Mouse (Mus musculus): ENCODE measurements around the gene Adamtsl3. TPM values are rescaled to one million over a fixed set of nuclear protein-coding genes. Genes with fewer than 3 reads are reported as not detected.
A peak's percentile ranks its signal among the peaks of the same experiment; 100 is the strongest.
"Not testable (repeated sequence)": the region's sequence is repeated elsewhere in the genome, so short reads cannot be mapped to it uniquely, and the experiment has no call there.

Adamtsl3 gene
- polyA plus RNA-seq, 1 experiment = 1.3 TPM

DNA sequence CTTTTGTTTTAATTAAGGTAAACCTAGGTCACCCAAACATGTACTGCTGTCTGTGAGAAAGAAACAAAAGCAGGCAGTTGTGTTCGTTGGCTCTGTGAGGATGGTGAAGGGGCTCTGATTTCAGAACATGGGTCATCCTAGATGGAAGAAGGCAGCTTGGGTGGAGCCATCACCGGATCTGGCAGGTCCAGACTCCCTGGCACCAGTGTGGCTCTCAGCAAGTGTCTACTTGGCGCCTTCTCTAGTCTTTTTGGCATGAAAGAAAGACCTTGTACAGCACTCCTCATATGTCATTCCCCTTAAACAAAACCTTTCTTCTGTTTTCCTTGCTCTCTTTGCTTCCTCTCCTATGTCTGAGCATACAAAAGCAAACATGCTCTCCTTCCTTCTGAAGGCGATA lies 75.5 kb downstream of the Adamtsl3 start:
- 70% methylated on average over 4 of the region's 4 CpGs for WGBS
- DNase-seq (ENCODE audit: low read depth, low spot score) = no peak

DNA sequence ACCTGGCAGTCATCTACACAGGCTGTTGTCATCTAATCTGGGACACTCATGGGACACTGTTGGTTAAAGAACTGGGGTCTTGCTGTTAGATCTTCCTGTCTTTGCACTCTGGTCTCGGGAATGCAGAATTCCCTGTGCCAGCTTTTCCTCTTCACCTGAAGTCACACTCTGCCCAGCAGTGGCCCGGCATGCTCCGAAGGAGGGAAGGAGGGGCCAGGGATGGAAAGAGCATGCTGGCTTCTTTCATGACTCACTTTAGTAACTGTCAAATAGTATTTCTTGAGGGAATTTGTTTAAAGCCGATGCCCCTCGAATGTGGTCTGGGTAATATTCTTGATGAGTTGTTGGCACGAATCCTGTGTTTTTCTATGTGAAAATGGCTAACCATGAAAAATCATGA lies 81.2 kb downstream of the Adamtsl3 start:
- no peak for DNase-seq (ENCODE audit: low read depth, low spot score)
- 88% methylated on average over 6 of the region's 6 CpGs for WGBS

DNA sequence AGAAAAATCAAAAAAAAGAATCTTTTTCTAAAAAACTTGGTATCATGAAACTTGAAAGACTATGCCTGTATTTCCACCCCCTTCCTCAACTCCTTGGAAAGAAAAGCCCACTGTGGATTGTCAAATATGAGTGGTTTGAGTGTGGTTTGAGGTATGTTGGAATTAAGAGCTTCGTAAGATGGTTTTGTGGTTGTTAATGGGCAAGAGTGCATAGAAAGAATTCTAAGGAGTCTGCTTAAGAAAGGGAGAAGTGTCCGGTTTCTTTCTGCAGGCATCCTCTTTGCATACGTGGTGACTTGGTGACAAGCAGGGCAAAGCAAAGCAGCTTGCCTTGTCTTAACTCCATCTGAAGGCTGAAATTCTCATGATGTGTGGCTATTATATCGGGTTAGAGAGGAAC lies 81.6 kb downstream of the Adamtsl3 start:
- WGBS = 84% methylated on average over 4 of the region's 4 CpGs
- DNase-seq (ENCODE audit: low read depth, low spot score) = no peak

DNA sequence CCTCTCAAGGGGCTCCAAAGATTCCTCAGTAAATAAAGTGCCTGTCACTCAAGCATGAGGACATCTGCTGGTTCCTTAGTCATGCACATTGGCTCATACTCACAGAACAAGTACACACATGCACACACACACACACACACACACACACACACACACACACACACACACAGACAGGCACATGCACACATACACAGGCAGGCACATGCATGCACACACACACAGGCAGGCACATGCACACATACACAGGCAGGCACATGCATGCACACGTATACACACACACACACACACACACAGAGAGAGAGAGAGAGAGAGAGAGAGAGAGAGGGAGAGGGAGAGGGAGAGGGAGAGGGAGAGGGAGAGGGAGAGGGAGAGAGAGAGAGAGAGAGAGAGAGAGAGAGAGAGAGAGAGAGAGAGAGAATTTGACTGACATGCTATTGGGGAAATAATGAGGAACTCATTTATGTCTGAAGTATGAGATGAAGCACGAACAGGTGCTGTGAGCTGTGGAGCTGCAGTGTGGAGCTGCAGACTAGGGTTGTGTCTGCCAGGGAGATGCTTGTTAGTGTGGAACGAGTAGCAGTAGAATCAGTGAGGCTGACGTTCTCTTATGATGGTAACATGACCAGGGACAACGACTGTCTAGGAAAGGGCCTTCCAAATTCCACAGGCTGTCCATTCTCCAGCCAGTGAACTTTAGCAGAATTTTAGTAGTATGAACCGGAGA lies 85.0 kb downstream of the Adamtsl3 start:
- WGBS = 47% methylated on average over 6 of the region's 6 CpGs

DNA sequence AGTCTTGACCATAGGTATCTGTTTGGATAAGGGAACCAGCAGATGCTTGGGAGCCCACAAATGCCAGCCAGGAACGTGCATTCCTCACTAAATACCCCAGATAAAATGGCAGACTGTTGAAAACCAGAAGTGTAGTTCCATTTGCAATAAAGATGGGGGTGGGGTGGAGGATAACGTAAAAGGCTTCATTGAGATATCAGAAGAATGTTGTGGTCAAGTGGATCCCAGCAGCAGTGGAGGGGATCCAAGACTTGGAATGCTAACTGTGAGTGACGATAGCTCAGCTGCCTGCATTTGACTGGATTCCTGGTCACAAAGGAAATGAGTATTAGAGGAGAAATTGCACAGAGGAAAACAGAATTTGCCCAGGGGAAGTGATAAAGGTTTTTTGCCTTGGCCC lies 87.1 kb downstream of the Adamtsl3 start:
- DNase-seq (ENCODE audit: low read depth, low spot score) = no peak
- WGBS = 71% methylated on average over 3 of the region's 3 CpGs

More for the DNA sequence above, 85.0 kb downstream of the Adamtsl3 start:
- not testable (repeated sequence) for DNase-seq (ENCODE audit: low read depth, low spot score)

DNA sequence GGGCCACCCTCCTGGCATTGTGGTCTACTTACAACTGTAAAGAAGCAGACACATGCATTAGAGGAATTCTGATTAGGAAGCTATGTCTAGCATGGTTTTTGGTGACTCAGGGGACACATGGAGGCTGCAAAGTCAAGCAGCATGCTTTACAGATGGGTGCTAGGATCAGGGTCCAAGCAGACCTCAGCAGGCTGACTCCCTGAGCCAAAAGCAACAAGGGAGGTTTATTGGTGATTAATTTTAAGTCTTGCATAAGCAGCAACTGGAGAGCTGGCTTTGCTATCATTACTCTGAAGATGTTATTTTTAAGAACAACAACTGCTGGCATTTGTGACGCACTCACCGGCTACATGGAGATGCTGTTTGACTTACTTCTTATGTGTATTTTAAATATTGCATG lies 88.1 kb downstream of the Adamtsl3 start:
- no peak for DNase-seq (ENCODE audit: low read depth, low spot score)
- WGBS = 66% methylated on average over 2 of the region's 2 CpGs

DNA sequence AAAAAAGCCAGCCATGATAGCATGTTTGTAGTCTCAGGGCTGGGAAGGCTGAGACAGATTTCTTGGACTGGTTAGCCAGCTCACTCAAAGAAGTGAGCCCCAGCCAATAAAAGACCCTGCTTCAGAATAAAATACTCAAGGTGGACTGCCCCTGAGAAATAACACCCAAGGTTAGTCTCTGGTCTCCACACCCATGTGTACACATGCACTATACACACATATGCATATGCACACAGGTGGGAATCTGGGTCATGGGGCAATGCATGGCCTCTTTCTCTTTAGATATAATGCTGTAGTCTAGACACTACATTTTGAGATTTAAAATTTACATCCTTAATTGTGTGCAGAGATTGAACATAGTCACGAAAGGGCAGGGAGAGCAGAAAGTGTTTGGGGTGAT lies 88.8 kb downstream of the Adamtsl3 start:
- 48% methylated on average over 1 of the region's 1 CpGs for WGBS
- no peak for DNase-seq (ENCODE audit: low read depth, low spot score)

DNA sequence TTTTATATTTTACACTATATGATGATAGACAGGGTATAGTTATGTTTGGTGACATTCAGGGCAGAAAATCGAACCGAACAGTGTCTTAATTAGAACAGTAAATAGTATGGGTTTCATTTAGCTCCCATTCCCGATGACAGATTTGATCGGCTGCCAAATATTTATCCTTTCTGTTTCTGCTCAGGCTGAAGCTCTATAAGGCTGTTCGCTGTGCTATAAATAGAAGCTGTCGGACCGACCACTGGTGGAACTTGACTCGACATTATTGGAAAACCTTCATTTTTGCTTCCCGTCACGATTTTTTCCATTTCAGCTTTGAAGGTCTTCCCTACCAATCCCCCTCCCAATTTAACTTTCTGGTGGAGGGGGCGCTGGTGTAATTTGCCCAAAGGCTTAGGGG lies 89.9 kb downstream of the Adamtsl3 start:
- DNase-seq (ENCODE audit: low read depth, low spot score) = no peak
- WGBS = 68% methylated on average over 11 of the region's 11 CpGs

DNA sequence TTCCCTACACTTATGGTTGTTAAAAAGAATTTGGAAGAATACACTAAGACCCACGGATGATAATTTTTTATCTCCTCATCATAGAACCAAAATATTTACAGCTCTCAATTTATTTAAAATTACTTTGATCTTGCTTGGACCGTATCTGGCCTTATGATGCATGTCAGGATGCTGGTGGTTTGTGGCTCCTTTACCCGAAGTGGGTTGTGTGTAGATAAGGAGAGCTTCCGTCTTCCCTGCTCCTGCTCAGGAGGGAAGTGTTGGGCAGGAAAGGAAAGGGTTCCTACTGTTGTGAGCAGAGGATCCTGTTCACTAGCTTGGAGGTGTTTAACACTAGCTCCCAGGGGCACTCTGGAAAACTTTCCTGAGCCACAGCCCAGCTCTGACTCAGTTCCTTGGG lies 94.0 kb downstream of the Adamtsl3 start:
- 72% methylated on average over 4 of the region's 4 CpGs for WGBS
- no peak for DNase-seq (ENCODE audit: low read depth, low spot score)

DNA sequence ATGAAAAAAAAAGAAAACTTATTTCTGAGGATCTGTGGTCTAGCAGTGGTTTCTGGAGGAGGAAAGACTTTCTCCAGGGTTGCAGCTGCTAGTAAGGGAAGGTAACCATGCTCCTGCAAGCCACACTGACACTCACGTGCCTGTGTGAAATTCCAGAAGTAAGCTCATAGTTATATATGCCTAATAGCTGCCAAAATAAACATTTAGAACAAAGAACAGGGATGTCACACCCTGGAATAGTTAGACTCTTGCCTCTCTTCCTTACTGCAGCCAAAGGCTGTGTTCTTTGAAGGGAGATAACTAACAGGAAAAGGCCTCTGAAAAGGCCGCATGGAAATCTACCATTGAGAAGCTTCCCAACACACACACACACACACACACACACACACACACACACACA lies 96.1 kb downstream of the Adamtsl3 start:
- DNase-seq (ENCODE audit: low read depth, low spot score) = peak; percentile 24
- 18% methylated on average over 2 of the region's 2 CpGs for WGBS

DNA sequence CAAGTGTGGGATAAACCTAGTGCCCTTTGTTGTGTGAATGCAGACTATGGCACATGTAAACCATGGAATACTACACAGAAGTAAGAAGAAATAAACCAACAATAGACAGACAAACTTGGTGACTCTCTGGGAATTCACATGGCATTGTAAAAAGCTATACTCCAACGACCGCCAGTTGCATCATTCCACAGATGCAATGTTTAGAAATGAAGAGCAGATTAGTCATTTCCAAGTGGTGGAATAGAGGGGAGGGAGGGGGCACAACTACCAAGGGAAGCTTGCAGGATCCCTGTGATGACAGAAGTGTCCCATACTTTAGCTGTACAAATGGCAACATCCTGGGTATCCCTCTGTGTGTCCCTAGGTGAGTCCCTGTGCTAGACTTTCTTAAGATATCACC lies 97.7 kb downstream of the Adamtsl3 start:
- DNase-seq (ENCODE audit: low read depth, low spot score) = no peak
- WGBS = 66% methylated on average over 2 of the region's 2 CpGs

DNA sequence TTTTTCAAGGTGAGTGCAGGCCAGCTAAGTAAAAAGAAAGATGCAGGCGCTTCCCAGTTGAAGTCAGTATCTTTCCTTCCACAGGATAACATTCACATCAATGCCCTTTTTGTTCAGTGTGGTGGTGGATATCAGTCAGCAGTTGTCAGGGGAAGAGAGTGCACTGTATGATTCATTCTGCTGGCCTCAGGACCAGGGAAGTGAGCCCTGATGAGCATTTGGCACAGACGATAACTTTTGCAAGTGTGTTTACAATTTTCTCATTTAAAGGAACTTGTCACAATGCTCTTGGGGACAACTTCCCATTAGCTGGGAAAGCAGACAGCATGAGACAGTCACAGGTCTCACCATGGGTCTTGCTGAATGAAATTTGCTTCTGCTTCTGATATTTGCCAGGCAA lies 122.9 kb downstream of the Adamtsl3 start:
- WGBS = 59% methylated on average over 2 of the region's 2 CpGs
- no peak for DNase-seq (ENCODE audit: low read depth, low spot score)

DNA sequence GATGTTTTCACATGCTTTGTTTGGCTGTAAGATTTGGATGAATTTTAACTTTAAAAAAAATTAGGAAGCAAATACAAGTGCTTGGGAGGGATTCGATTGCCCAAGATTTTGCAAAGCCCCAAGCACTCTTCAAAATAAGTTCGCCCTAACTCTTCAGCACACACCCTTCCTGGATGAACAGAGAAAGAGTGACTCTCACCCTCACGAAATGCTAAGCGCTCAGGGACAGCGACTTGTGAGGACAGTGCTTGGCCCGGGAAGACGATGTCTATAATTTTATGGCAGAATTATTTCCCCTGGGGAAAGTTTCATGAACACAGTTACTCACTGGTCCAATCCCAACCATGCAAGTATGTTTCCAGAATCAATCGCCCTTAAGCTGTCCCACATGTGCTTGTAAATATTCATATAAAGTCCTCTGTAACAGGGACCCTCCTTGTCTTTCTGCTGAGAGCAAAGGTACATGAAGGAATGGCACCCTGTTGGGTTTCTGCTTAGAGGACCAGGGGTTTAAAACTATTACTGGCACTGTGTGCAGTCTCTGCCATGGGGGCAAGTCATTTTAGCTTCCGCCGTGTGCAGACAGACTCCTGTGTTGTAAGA lies 127.5 kb downstream of the Adamtsl3 start:
- 81% methylated on average over 10 of the region's 10 CpGs for WGBS
- no peak for DNase-seq (ENCODE audit: low read depth, low spot score)

DNA sequence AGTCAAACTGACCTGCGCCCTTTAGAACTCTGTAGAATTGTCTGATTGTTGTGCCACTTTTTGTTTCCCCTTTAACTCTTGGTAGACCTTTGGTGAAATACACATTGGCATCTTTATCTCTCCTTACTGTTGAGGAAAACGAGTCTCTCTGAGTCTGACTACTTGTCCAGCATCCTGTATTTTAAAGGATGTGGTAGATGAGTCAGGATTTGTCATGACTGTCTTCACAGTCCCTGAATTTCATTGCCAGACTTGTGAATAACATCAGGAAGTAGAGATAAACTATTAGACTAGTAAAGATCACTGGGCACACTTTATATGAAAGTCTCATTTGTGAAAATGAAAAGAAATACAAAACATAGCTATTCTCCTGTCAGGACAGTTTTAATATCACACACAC lies 128.9 kb downstream of the Adamtsl3 start:
- DNase-seq (ENCODE audit: low read depth, low spot score) = no peak
- WGBS = 59% methylated on average over 2 of the region's 2 CpGs

DNA sequence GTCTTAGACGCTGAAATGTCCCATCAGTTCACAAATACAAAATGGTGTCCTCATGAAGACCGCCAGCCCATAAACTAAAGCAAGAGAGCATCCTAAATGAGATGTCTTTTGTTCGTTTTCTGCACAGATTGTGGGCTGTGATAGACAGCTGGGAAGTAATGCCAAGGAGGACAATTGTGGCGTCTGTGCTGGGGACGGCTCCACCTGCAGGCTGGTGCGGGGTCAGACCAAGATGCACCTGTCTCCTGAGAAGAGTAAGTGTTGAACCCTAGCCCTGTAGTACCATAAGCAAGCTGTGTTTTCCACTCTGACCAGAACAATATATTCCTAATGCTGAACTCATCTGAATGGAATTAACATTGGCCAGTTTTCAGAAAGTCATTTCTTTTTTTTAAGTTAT lies 129.9 kb downstream of the Adamtsl3 start:
- no peak for DNase-seq (ENCODE audit: low read depth, low spot score)
- 57% methylated on average over 6 of the region's 6 CpGs for WGBS

DNA sequence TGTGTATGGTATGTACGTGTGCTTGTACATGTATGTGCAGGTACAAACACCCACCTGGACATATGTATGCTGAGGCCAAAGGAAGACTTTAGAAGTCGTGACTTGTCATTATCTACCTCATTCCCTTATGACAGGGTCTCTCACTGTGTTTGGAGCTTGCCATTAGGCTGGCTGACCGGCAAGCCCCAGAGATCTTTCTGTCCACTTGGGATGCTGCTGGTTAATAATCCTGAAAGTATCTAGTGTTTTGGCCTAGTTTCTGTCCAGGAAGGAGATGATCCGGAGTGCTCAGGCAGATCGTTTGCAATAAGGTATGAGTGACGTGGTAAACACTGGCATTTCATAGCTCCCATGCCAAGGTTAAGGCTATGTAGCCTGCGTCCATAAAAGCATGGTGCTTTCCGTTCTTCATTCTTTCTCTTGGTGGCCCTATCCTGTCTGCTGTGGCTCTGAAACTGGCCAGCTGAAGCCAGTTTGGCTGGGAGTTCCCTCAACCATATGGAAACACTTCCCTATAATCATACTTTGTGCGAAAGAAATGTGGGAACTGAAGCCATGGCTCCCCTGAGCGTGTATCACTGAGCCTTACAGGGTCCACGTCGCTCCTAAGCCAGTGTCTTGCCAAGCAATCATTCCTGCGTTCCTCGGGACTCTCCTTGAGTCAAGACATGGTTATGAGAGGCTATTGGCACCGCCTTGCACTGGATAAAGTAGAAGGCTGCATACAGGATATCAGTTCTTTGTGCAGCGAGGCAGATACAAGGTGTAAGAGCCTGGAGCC lies 141.1 kb downstream of the Adamtsl3 start:
- WGBS = 80% methylated on average over 16 of the region's 16 CpGs
- DNase-seq (ENCODE audit: low read depth, low spot score) = no peak

DNA sequence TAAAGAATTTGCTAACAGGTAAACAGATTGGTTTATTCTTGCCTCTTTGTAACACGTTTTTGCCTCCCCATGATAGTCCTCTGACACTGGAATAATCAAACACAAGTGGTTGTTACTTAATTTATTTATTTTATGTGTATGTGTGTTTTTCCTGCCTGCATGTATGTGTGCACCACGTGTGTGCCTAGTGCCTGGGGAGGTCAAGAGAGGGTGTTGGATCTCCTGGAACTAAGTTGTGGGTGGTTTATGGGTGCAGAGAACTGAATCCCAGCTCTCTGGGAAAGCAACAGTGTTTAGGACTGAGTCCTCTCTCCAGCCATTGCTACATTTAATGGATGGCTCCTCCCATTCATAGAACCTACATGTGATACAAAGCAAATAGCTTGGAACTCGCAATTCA lies 143.0 kb downstream of the Adamtsl3 start:
- DNase-seq (ENCODE audit: low read depth, low spot score) = no peak
- 71% methylated on average over 3 of the region's 3 CpGs for WGBS

DNA sequence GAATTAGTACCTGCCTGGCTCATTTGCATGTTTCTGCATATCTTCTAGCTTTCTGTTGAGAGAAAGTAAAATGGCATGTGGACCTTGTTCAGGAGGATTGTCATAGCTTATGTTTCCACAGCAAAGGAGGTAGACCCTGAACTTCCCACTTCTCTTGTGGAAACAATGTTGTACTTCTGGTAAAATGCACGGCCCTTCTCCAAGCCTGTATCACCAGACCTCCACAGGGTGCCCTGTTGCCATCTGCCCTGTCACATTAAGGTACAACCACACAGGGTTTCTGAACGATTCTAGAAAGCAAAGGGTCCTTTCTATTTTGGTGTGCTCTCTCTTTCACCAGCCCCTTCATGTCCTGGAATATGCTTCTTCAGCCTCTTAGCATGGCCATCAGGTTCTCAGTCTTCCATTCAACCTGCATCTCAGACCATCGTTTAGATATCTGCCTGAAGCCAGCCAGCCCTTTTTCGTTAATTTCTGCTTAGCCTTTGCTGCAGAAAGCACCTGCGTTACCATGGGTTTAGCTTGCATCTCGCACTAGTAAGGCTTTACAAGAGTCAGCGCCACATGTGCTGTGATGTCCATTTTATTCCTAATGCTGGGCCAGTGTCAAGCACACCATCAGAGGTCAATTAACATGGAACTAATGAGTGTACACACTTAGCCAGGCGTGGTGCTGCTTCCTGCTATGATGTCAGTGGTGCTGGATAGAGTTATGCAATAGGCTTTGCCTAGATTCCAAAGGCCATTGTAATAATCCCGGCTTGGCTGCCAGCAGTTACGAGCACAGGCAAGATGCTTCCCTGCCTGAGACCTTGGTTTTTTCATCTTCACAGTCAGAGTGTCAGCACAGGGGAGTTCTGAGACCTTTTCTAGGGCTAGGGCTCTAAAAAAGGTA lies 143.6 kb downstream of the Adamtsl3 start:
- 58% methylated on average over 10 of the region's 10 CpGs for WGBS
- DNase-seq (ENCODE audit: low read depth, low spot score) = peak; percentile 25

DNA sequence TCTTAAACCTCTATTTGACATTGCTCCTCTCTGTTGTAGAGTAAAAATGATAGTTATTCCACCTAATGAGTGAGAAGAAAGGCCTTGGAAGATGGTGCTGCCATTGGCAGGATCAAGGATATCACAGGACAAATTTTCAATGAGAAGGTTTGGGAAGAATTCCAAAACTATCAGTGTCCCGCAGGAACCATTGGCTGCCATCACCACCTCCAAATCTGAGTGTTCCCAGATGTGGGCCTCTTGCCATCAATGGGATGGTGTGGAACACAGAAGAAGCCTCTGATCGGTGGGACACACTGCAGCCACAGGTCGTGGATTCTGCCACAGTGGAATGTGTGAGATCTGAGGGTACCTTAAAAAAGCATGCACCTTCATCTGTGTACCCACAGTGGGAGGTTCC lies 147.9 kb downstream of the Adamtsl3 start:
- DNase-seq (ENCODE audit: low read depth, low spot score) = no peak
- 73% methylated on average over 3 of the region's 3 CpGs for WGBS

DNA sequence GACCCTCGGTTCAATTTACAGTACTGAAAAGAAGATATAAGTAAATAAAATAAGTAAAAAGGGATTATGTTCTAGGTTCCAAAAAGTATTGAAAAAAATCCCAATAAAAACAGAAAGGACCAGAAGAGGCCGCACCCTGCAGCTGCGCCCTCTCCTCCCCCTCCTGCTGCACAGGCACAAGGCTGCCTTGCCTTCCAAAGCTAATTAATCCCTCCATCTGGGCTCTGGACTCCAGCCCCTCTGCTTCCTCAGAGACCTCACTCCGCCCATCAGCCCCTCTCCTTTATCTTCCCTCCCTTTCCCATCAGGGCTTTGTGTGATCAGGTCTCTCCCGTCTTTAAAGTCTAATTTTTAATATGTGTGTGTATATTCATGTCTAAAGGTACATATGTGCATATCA lies 149.3 kb downstream of the Adamtsl3 start:
- no peak for DNase-seq (ENCODE audit: low read depth, low spot score)
- WGBS = 61% methylated on average over 5 of the region's 5 CpGs

All from large intestine, adult 2 months (tissue).